Mouse (Mus musculus) lung, postnatal 0 days (tissue): ENCODE measurements around the gene Gdf10. TPM values are rescaled to one million over a fixed set of nuclear protein-coding genes. Genes with fewer than 3 reads are reported as not detected.

Experiments
- ATAC-seq: fragments of 200-750 bp; cut with Nextera tagmentation; 2 replicates; pipeline ENCODE4 v1.8.0; 2017; ENCODE audit warnings: moderate library complexity
- DNase-seq: peaks from one replicate; pipeline ENCODE4 v3.0.0-alpha.2; 2016; ENCODE audit warnings: low spot score
- H3K27ac ChIP-seq: fragments of 300-500 bp; sonication (generic); 2 replicates; pipeline ENCODE4 v1.5.1; 2014; ENCODE audit warnings: antibody characterized with exemption, mild to moderate bottlenecking, low read length, mixed read lengths
- H3K27me3 ChIP-seq: fragments of 300-500 bp; sonication (generic); replicated peaks from 2 replicates; pipeline ENCODE4 v1.6.1; 2014; ENCODE audit warnings: low read length, mixed read lengths; ENCODE audit not compliant: insufficient read depth
- H3K36me3 ChIP-seq: fragments of 300-500 bp; sonication (generic); 2 replicates; pipeline ENCODE4 v1.6.1; 2014; ENCODE audit warnings: low read length, mixed read lengths; ENCODE audit not compliant: insufficient read depth
- H3K4me1 ChIP-seq: fragments of 300-500 bp; sonication (generic); 2 replicates; pipeline ENCODE4 v1.6.1; 2014; ENCODE audit warnings: antibody characterized with exemption, low read depth, low read length, mixed read lengths; ENCODE audit not compliant: insufficient read depth
- H3K4me2 ChIP-seq: fragments of 300-500 bp; sonication (generic); replicated peaks from 2 replicates; pipeline ENCODE4 v1.6.1; 2014; ENCODE audit warnings: low read depth, mild to moderate bottlenecking, low read length, moderate library complexity, mixed read lengths
- H3K4me3 ChIP-seq: fragments of 300-500 bp; sonication (generic); 2 replicates; pipeline ENCODE4 v1.5.1; 2014; ENCODE audit warnings: low read depth, low read length
- H3K9ac ChIP-seq: fragments of 300-500 bp; sonication (generic); replicated peaks from 2 replicates; pipeline ENCODE4 v1.6.1; 2014; ENCODE audit warnings: low read depth, mild to moderate bottlenecking
- H3K9me3 ChIP-seq: fragments of 300-500 bp; sonication (generic); 2 replicates; pipeline ENCODE4 v1.6.1; 2016; ENCODE audit warnings: low read length, mixed read lengths
- CTCF ChIP-seq: IDR thresholded peaks from 2 replicates; pipeline ENCODE4 v1.5.1; 2016; ENCODE audit warnings: antibody characterized with exemption, mild to moderate bottlenecking
- EP300 ChIP-seq: IDR thresholded peaks from 2 replicates; pipeline ENCODE4 v1.6.1; 2016; ENCODE audit warnings: antibody characterized with exemption, mild to moderate bottlenecking, control low read depth
- WGBS: fragments of 180-500 bp; shearing (Covaris S2); extraction: QIAGEN DNeasy Blood & Tissue Kit; methylation state at CpG from one replicate; pipeline ENCODE4 v1.1.7; 2014; 5-methylcytosine and 5-hydroxymethylcytosine counted together
- polyA plus RNA-seq: library from polyadenylated mRNA; unstranded; fragments of >200 nt; fragmentation: Nextera tagmentation; extraction: Ambion mirVana; gene quantifications from 2 replicates; pipeline ENCODE4 v1.2.1, GENCODE M21; 2015

The Gdf10 gene
- polyA plus RNA-seq, 1 experiment from 2014 or later: 1.3 TPM

- 11% methylated on average over 9 of the region's 9 CpGs for WGBS
- Histone ChIP-seq H3K4me3 (no peak overlapping the region), H3K9me3 (no peaks in the 10 kb centered on the region), H3K27ac (no peak overlapping the region), H3K36me3 (no peaks in the 10 kb centered on the region), H3K27me3 (no peaks in the 10 kb centered on the region), H3K4me2 (no peak overlapping the region), H3K9ac (no peak overlapping the region), H3K4me1 (no peaks in the 10 kb centered on the region)
- ATAC-seq (no peak), DNase-seq (peak; percentile 66)
- TF ChIP-seq CTCF (peak; percentile 81), EP300 (no peak)
Measured at GRCm38 (mm10) chr14:33959341-33959740, 36.0 kb downstream of the Gdf10 start.

DNA sequence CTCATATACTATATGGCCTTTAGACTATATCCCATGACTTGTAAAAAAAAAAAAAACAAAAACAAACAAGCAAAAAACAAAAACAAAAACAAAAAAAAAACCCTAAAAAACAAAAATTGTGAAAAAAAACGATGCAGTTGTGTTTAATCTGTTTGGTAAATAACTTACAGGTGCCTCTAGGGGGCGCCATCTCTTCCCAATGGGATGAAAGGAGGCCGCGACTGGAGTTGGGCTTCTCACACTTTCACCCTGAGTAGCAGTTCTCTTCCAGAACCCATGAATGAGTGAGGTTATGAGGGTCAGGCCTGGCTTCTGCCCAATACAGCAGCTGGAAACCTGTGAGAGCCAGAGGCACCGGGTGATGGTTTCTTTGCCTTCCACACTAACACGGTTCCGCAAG, 42.3 kb downstream of the Gdf10 start:
- H3K4me1 ChIP-seq: no peaks in the 10 kb centered on the region
- TF ChIP-seq CTCF: no peak; the same call in 1 of the 2 replicates
- H3K9ac ChIP-seq: no peak overlapping the region
- no peaks in the 10 kb centered on the region for H3K9me3 ChIP-seq
- DNase-seq (no peak), ATAC-seq (no peak)
- 53% methylated on average over 7 of the region's 7 CpGs for WGBS
- no peak overlapping the region for H3K4me2 ChIP-seq
- no peak overlapping the region for H3K27ac ChIP-seq
- no peaks in the 10 kb centered on the region for H3K36me3 ChIP-seq
- H3K27me3 ChIP-seq: no peaks in the 10 kb centered on the region
- no peak overlapping the region for H3K4me3 ChIP-seq

- H3K9me3 ChIP-seq: no peaks in the 10 kb centered on the region
- no peaks in the 10 kb centered on the region for H3K4me1 ChIP-seq
- H3K36me3 ChIP-seq: no peaks in the 10 kb centered on the region
- H3K4me2 ChIP-seq: no peak overlapping the region
- no peak overlapping the region for H3K9ac ChIP-seq
- no peaks in the 10 kb centered on the region for H3K27me3 ChIP-seq
- WGBS: 31% methylated on average over 7 of the region's 7 CpGs
- no peak overlapping the region for H3K4me3 ChIP-seq
- DNase-seq (no peak), ATAC-seq (peak; percentile 35; the same call in 1 of the 2 replicates)
- H3K27ac ChIP-seq: no peak overlapping the region
- no peak for TF ChIP-seq EP300
- peak; percentile 72 for TF ChIP-seq CTCF
Measured at GRCm38 (mm10) chr14:33972679-33973078, 49.3 kb downstream of the Gdf10 start.

- no peak for ATAC-seq
- Histone ChIP-seq H3K4me1 (no peaks in the 10 kb centered on the region), H3K9ac (no peak overlapping the region), H3K4me3 (no peak overlapping the region), H3K9me3 (no peaks in the 10 kb centered on the region), H3K27me3 (no peaks in the 10 kb centered on the region), H3K4me2 (no peak overlapping the region), H3K36me3 (no peaks in the 10 kb centered on the region), H3K27ac (no peak overlapping the region)
- TF ChIP-seq CTCF (no peak), EP300 (no peak)
- WGBS: 61% methylated on average over 5 of the region's 5 CpGs
- no peak for DNase-seq
Measured at GRCm38 (mm10) chr14:33974752-33975151, 51.4 kb downstream of the Gdf10 start.

- Histone ChIP-seq H3K9ac (no peak overlapping the region), H3K4me1 (no peaks in the 10 kb centered on the region), H3K27ac (no peak overlapping the region), H3K27me3 (no peaks in the 10 kb centered on the region), H3K9me3 (no peaks in the 10 kb centered on the region), H3K4me3 (no peak overlapping the region), H3K36me3 (no peaks in the 10 kb centered on the region), H3K4me2 (no peak overlapping the region)
- WGBS: 35% methylated on average over 7 of the region's 7 CpGs
- DNase-seq (no peak), ATAC-seq (no peak)
- TF ChIP-seq CTCF (no peak), EP300 (no peak)
Measured at GRCm38 (mm10) chr14:33977748-33978147, 54.4 kb downstream of the Gdf10 start.

DNA sequence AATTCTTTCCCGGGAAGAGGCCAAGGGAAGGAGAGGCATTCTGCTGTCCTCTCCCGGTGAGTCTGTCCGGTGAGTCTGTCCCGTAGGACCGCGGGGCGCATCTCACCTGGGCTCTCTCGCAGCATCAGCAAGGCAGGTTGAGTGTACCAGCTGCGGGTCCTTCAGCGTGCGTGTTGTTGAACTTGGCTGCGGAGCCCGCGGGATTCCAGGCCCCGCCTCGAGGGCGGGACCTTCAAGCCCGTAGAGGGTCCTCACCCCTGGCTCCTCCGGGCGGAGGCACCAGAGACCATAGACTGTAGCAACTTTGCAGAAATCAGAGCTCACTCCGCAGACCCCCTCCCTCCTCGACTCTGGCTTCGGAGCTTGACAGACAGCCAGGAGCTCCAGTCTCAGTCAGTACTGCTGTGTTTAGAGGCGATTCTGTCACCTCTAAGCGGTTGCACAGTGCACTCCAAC, 55.2 kb downstream of the Gdf10 start, which contains the start of gene Zfp488:
Gene Zfp488 (minus strand): TSS at position 161 of the 456 bp plus-strand sequence.
- TF ChIP-seq CTCF: no peak
- TF ChIP-seq EP300: no peak
- H3K36me3 ChIP-seq: no peaks in the 10 kb centered on the region
- H3K9me3 ChIP-seq: no peaks in the 10 kb centered on the region
- H3K4me1 ChIP-seq: no peaks in the 10 kb centered on the region
- H3K9ac ChIP-seq: no peak within 1 kb of the TSS
- ATAC-seq (no peak), DNase-seq (no peak)
- 3% methylated on average over 25 of the region's 25 CpGs for WGBS
- H3K4me2 ChIP-seq: peak within 1 kb of the TSS; percentile 43
- no peak within 1 kb of the TSS for H3K4me3 ChIP-seq
- no peaks in the 10 kb centered on the region for H3K27me3 ChIP-seq
- H3K27ac ChIP-seq: no peak within 1 kb of the TSS

Other genes starting within 250 kb of the Gdf10 start
- gene Gdf2, start 17.5 kb downstream of the Gdf10 start, polyA plus RNA-seq: 0.07 TPM in 1 of 2 replicates, not detected in the other
- gene Rbp3, start 30.4 kb downstream of the Gdf10 start, polyA plus RNA-seq: not detected in 2 replicates
- gene Zfp488, start 55.2 kb downstream of the Gdf10 start, polyA plus RNA-seq: not detected in 2 replicates
- gene Gm30083, start 91.6 kb downstream of the Gdf10 start, polyA plus RNA-seq: not detected in 2 replicates
- gene Gm5460, start 93.2 kb downstream of the Gdf10 start, polyA plus RNA-seq: not detected in 2 replicates
- gene Antxrl, start 129.1 kb downstream of the Gdf10 start, polyA plus RNA-seq: not detected in 2 replicates
- gene Anxa8, start 162.4 kb downstream of the Gdf10 start, polyA plus RNA-seq: 23.6 and 25.9 TPM in 2 replicates
- gene A630023A22Rik, start 179.2 kb downstream of the Gdf10 start, polyA plus RNA-seq: 0.37 TPM in 1 of 2 replicates, not detected in the other
- not detected in 2 replicates for gene Npy4r, start 228.9 kb downstream of the Gdf10 start, polyA plus RNA-seq